Mouse (Mus musculus) ES-Bruce4 (cell line): Measurements from ENCODE around the gene Hist1h2ap. TPM values are rescaled to one million over a fixed set of nuclear protein-coding genes. Genes with fewer than 3 reads are reported as not detected.
"Not testable (repeated sequence)": the region's sequence is repeated elsewhere in the genome, so short reads cannot be mapped to it uniquely, and the experiment has no call there.

ENCODE experiments used
- H3K27ac ChIP-seq: 2 replicates; pipeline ENCODE4 v1.5.1; 2012; ENCODE audit warnings: low read length, inconsistent platforms; ENCODE audit not compliant: insufficient read depth
- H3K27me3 ChIP-seq: 2 replicates; pipeline ENCODE4 v1.6.1; 2012; ENCODE audit warnings: mild to moderate bottlenecking, low read length, inconsistent platforms; ENCODE audit not compliant: control insufficient read depth, poor library complexity, insufficient read depth, severe bottlenecking
- H3K36me3 ChIP-seq: 2 replicates; pipeline ENCODE4 v1.6.1; 2012; ENCODE audit warnings: inconsistent platforms, mild to moderate bottlenecking, low read length, moderate library complexity; ENCODE audit not compliant: control insufficient read depth, poor library complexity, insufficient read depth, severe bottlenecking
- H3K4me1 ChIP-seq: one replicate; pipeline ENCODE4 v1.8.1; 2011; ENCODE audit warnings: low read length; ENCODE audit not compliant: control insufficient read depth, insufficient read depth
- H3K4me3 ChIP-seq: 2 replicates; pipeline ENCODE4 v1.5.1; 2011; ENCODE audit warnings: low read depth, mild to moderate bottlenecking, low read length
- H3K9ac ChIP-seq: 2 replicates; pipeline ENCODE4 v1.6.1; 2012; ENCODE audit warnings: low read depth, mild to moderate bottlenecking, inconsistent platforms; ENCODE audit not compliant: poor library complexity, severe bottlenecking
- H3K9me3 ChIP-seq: replicated peaks from 2 replicates; pipeline ENCODE4 v1.6.1; 2012; ENCODE audit warnings: mild to moderate bottlenecking, low read length, inconsistent platforms; ENCODE audit not compliant: control insufficient read depth, poor library complexity, insufficient read depth, severe bottlenecking
- CTCF ChIP-seq: IDR thresholded peaks from one replicate; pipeline ENCODE4 v1.8.1; 2011; ENCODE audit warnings: low read depth, low read length
- EP300 ChIP-seq: IDR thresholded peaks from 2 replicates; pipeline ENCODE4 v1.6.1; 2011; ENCODE audit warnings: low read depth, low read length; ENCODE audit not compliant: insufficient read depth
- POLR2A ChIP-seq: IDR thresholded peaks from one replicate; pipeline ENCODE4 v1.8.1; 2011; ENCODE audit warnings: low read length; ENCODE audit not compliant: insufficient read depth
- polyA plus RNA-seq: library from polyadenylated mRNA; stranded (reverse); fragments of >200 nt; gene quantifications from 2 replicates; pipeline ENCODE4 v1.2.4, GENCODE M21; 2011; ENCODE audit warnings: low read depth; ENCODE audit not compliant: missing spikeins, insufficient read depth, insufficient read length

Hist1h2ap gene
- polyA plus RNA-seq, 1 experiment = 47.5 TPM

- Histone ChIP-seq H3K4me3 (peak overlapping the region; percentile 92), H3K9ac (peak overlapping the region; percentile 90), H3K36me3 (no peaks in the 10 kb centered on the region), H3K9me3 (no peaks in the 10 kb centered on the region), H3K27me3 (no peaks in the 10 kb centered on the region), H3K4me1 (no peaks in the 10 kb centered on the region), H3K27ac (peak overlapping the region; percentile 58)
- TF ChIP-seq POLR2A (no peak), CTCF (no peak), EP300 (no peak)
Measured at GRCm38 (mm10) chr13:21855698-21856162, 22.4 kb upstream of the Hist1h2ap start.

- Histone ChIP-seq H3K9ac (peak overlapping the region; percentile 90), H3K4me3 (no peak overlapping the region), H3K36me3 (no peaks in the 10 kb centered on the region), H3K4me1 (no peaks in the 10 kb centered on the region), H3K9me3 (no peaks in the 10 kb centered on the region), H3K27ac (no peak overlapping the region), H3K27me3 (no peaks in the 10 kb centered on the region)
- TF ChIP-seq EP300 (peak; percentile 62; the same call in 1 of the 2 replicates), POLR2A (no peak), CTCF (no peak)
Measured at GRCm38 (mm10) chr13:21855146-21855545, 21.8 kb upstream of the Hist1h2ap start.

GRCm38 (mm10) chr13:21852215-21852945, 19.1 kb upstream of the Hist1h2ap start:
- H3K36me3 ChIP-seq = no peaks in the 10 kb centered on the region
- no peaks in the 10 kb centered on the region for H3K9me3 ChIP-seq
- TF ChIP-seq CTCF (no peak), EP300 (no peak), POLR2A (no peak)
- no peak overlapping the region for H3K27ac ChIP-seq
- H3K4me3 ChIP-seq = no peak overlapping the region
- no peaks in the 10 kb centered on the region for H3K27me3 ChIP-seq
- no peaks in the 10 kb centered on the region for H3K4me1 ChIP-seq
- H3K9ac ChIP-seq = no peak overlapping the region

GRCm38 (mm10) chr13:21850696-21851095, 17.4 kb upstream of the Hist1h2ap start:
- not testable (repeated sequence) for H3K9ac ChIP-seq, H3K9me3 ChIP-seq, H3K27ac ChIP-seq, H3K36me3 ChIP-seq, H3K4me3 ChIP-seq, H3K27me3 ChIP-seq, H3K4me1 ChIP-seq

- TF ChIP-seq POLR2A (no peak), EP300 (no peak), CTCF (no peak)
- no peak overlapping the region for H3K4me3 ChIP-seq
Measured at GRCm38 (mm10) chr13:21847883-21848282, 14.6 kb upstream of the Hist1h2ap start.

GRCm38 (mm10) chr13:21846356-21846755, 13.0 kb upstream of the Hist1h2ap start:
- H3K4me3 ChIP-seq, H3K9me3 ChIP-seq, H3K9ac ChIP-seq, H3K27ac ChIP-seq, H3K27me3 ChIP-seq, H3K4me1 ChIP-seq, H3K36me3 ChIP-seq: not testable (repeated sequence)

More at GRCm38 (mm10) chr13:21847883-21848282, 14.6 kb upstream of the Hist1h2ap start:
- H3K9ac ChIP-seq = no peak overlapping the region
- no peaks in the 10 kb centered on the region for H3K27me3 ChIP-seq
- no peak overlapping the region for H3K27ac ChIP-seq
- no peaks in the 10 kb centered on the region for H3K36me3 ChIP-seq
- H3K4me1 ChIP-seq = no peaks in the 10 kb centered on the region
- H3K9me3 ChIP-seq = no peaks in the 10 kb centered on the region

- H3K36me3 ChIP-seq, H3K4me3 ChIP-seq, H3K4me1 ChIP-seq, H3K9ac ChIP-seq, H3K27ac ChIP-seq, H3K9me3 ChIP-seq, H3K27me3 ChIP-seq: not testable (repeated sequence)
Measured at GRCm38 (mm10) chr13:21840508-21840907, 7.2 kb upstream of the Hist1h2ap start.
